Mouse (Mus musculus) lung, embryonic 16.5 days (tissue): Measurements from ENCODE around the gene Eif2s3x. TPM values are rescaled to one million over a fixed set of nuclear protein-coding genes. Genes with fewer than 3 reads are reported as not detected.
A peak's percentile ranks its signal among the peaks of the same experiment; 100 is the strongest.

Experiments
- ATAC-seq: fragments of 200-750 bp; cut with Nextera tagmentation; 2 replicates; pipeline ENCODE4 v1.8.0; 2017; ENCODE audit warnings: low read depth, mild to moderate bottlenecking, moderate library complexity
- H3K27ac ChIP-seq: fragments of 300-500 bp; sonication (generic); 2 replicates; pipeline ENCODE4 v1.5.1; 2014; ENCODE audit warnings: mild to moderate bottlenecking, control low read depth, low read length
- H3K27me3 ChIP-seq: fragments of 300-500 bp; sonication (generic); 2 replicates; pipeline ENCODE4 v1.6.1; 2014; ENCODE audit warnings: low read depth, low read length, mixed read lengths; ENCODE audit not compliant: control insufficient read depth, insufficient read depth
- H3K36me3 ChIP-seq: fragments of 300-500 bp; sonication (generic); 2 replicates; pipeline ENCODE4 v1.6.1; 2014; ENCODE audit warnings: low read length; ENCODE audit not compliant: control insufficient read depth, insufficient read depth
- H3K4me1 ChIP-seq: fragments of 300-500 bp; sonication (generic); replicated peaks from 2 replicates; pipeline ENCODE4 v1.6.1; 2014; ENCODE audit warnings: low read length, mixed read lengths; ENCODE audit not compliant: control insufficient read depth, insufficient read depth
- H3K4me2 ChIP-seq: fragments of 300-500 bp; sonication (generic); 2 replicates; pipeline ENCODE4 v1.6.1; 2014; ENCODE audit warnings: low read depth, low read length, control low read depth
- H3K4me3 ChIP-seq: fragments of 300-500 bp; sonication (generic); 2 replicates; pipeline ENCODE4 v1.5.1; 2014; ENCODE audit warnings: mild to moderate bottlenecking, low read length, control low read depth
- H3K9ac ChIP-seq: fragments of 300-500 bp; sonication (generic); 2 replicates; pipeline ENCODE4 v1.6.1; 2014; ENCODE audit warnings: low read length, control low read depth
- H3K9me3 ChIP-seq: fragments of 300-500 bp; sonication (generic); 2 replicates; pipeline ENCODE4 v1.6.1; 2016; ENCODE audit warnings: low read length; ENCODE audit not compliant: control insufficient read depth
- WGBS: fragments of 180-500 bp; shearing (Covaris S2); extraction: QIAGEN DNeasy Blood & Tissue Kit; methylation state at CpG from one replicate; pipeline ENCODE4 v1.1.7; 2014; 5-methylcytosine and 5-hydroxymethylcytosine counted together
- polyA plus RNA-seq: library from polyadenylated mRNA; unstranded; fragments of >200 nt; fragmentation: Nextera tagmentation; extraction: Ambion mirVana; gene quantifications from 2 replicates; pipeline ENCODE4 v1.2.1, GENCODE M21; 2015

Gene Eif2s3x
- polyA plus RNA-seq: 65.1 and 68.5 TPM in 2 replicates

- Histone ChIP-seq H3K27me3 (no peaks in the 10 kb centered on the region), H3K9ac (peak within 1 kb of the TSS; percentile 90), H3K4me3 (peak within 1 kb of the TSS; percentile 88), H3K36me3 (peaks cover 16% of the 10 kb centered on the region), H3K4me1 (0 out of 2 replicates have a peak, but pooled peaks cover 3% of the 10 kb centered on the region), H3K4me2 (peak within 1 kb of the TSS; percentile 68), H3K9me3 (no peaks in the 10 kb centered on the region), H3K27ac (peak within 1 kb of the TSS; percentile 77)
- under 1% methylated on average over 52 of the region's 52 CpGs for WGBS
- ATAC-seq: peak; percentile 95
Measured at GRCm38 (mm10) chrX:94212597-94213321, at the start of gene Eif2s3x. Gene Eif2s3x, minus strand, starts transcription at chrX:94212862.

- peaks cover 18% of the 10 kb centered on the region for H3K27me3 ChIP-seq
- peak overlapping the region; percentile 70 for H3K4me3 ChIP-seq
- no peaks in the 10 kb centered on the region for H3K4me1 ChIP-seq
- no peaks in the 10 kb centered on the region for H3K9me3 ChIP-seq
- H3K27ac ChIP-seq: no peak overlapping the region
- peak overlapping the region; percentile 75 for H3K9ac ChIP-seq
- 14% methylated on average over 12 of the region's 12 CpGs for WGBS
- ATAC-seq: no peak
- no peaks in the 10 kb centered on the region for H3K36me3 ChIP-seq
- H3K4me2 ChIP-seq: peak overlapping the region; percentile 55
Measured at GRCm38 (mm10) chrX:94235601-94236000, 22.9 kb upstream of the Eif2s3x start.

GRCm38 (mm10) chrX:94235190-94235555 lies 22.5 kb upstream of the Eif2s3x start:
- Histone ChIP-seq H3K9me3 (no peaks in the 10 kb centered on the region), H3K4me2 (peak overlapping the region; percentile 55), H3K4me1 (no peaks in the 10 kb centered on the region), H3K27ac (peak overlapping the region; percentile 87), H3K27me3 (peaks cover 21% of the 10 kb centered on the region), H3K36me3 (no peaks in the 10 kb centered on the region), H3K4me3 (peak overlapping the region; percentile 70), H3K9ac (peak overlapping the region; percentile 75)
- ATAC-seq: no peak; the same call in none of the 2 replicates
- 11% methylated on average over 35 of the region's 35 CpGs for WGBS

GRCm38 (mm10) chrX:94234532-94235189 lies 22.0 kb upstream of the Eif2s3x start, which contains the start of gene Klhl15:
Gene Klhl15, plus strand, starts transcription at chrX:94234599.
- H3K27ac ChIP-seq: peak within 1 kb of the TSS; percentile 87
- ATAC-seq: peak; percentile 99
- peaks cover 21% of the 10 kb centered on the region for H3K27me3 ChIP-seq
- no peaks in the 10 kb centered on the region for H3K9me3 ChIP-seq
- no peaks in the 10 kb centered on the region for H3K36me3 ChIP-seq
- H3K4me2 ChIP-seq: peak within 1 kb of the TSS; percentile 55
- H3K4me1 ChIP-seq: no peaks in the 10 kb centered on the region
- peak within 1 kb of the TSS; percentile 75 for H3K9ac ChIP-seq
- peak within 1 kb of the TSS; percentile 70 for H3K4me3 ChIP-seq
- WGBS: 4% methylated on average over 45 of the region's 70 CpGs

- no peaks in the 10 kb centered on the region for H3K9me3 ChIP-seq
- no peaks in the 10 kb centered on the region for H3K36me3 ChIP-seq
- ATAC-seq: no peak
- H3K27me3 ChIP-seq: peaks cover 21% of the 10 kb centered on the region
- H3K9ac ChIP-seq: peak overlapping the region; percentile 75
- peak overlapping the region; percentile 87 for H3K27ac ChIP-seq
- H3K4me1 ChIP-seq: no peaks in the 10 kb centered on the region
- peak overlapping the region; percentile 70 for H3K4me3 ChIP-seq
- peak overlapping the region; percentile 55 for H3K4me2 ChIP-seq
- WGBS: 14% methylated on average over 25 of the region's 25 CpGs
Measured at GRCm38 (mm10) chrX:94233936-94234531, 21.4 kb upstream of the Eif2s3x start.

- Histone ChIP-seq H3K27me3 (peaks cover 21% of the 10 kb centered on the region), H3K9me3 (no peaks in the 10 kb centered on the region), H3K4me2 (no peak overlapping the region), H3K36me3 (no peaks in the 10 kb centered on the region), H3K9ac (no peak overlapping the region), H3K27ac (no peak overlapping the region), H3K4me1 (no peaks in the 10 kb centered on the region), H3K4me3 (no peak overlapping the region)
- WGBS: 47% methylated on average over 5 of the region's 5 CpGs
- no peak for ATAC-seq
Measured at GRCm38 (mm10) chrX:94233432-94233831, 20.8 kb upstream of the Eif2s3x start.

- 0 out of 2 replicates have a peak, but pooled peaks have one; percentile 11 for ATAC-seq
- Histone ChIP-seq H3K4me1 (0 out of 2 replicates have a peak, but pooled peaks cover 3% of the 10 kb centered on the region), H3K9ac (peak overlapping the region; percentile 90; the same call in 1 of the 2 replicates), H3K9me3 (no peaks in the 10 kb centered on the region), H3K36me3 (peaks cover 11% of the 10 kb centered on the region), H3K4me3 (peak overlapping the region; percentile 88), H3K27ac (peak overlapping the region; percentile 13; the same call in 1 of the 2 replicates), H3K27me3 (no peaks in the 10 kb centered on the region), H3K4me2 (peak overlapping the region; percentile 62)
- WGBS: 6% methylated on average over 7 of the region's 7 CpGs
Measured at GRCm38 (mm10) chrX:94213384-94213783, 722 bp upstream of the Eif2s3x start.

GRCm38 (mm10) chrX:94212264-94212596 lies 432 bp downstream of the Eif2s3x start:
- peak overlapping the region; percentile 77 for H3K27ac ChIP-seq
- no peaks in the 10 kb centered on the region for H3K27me3 ChIP-seq
- under 1% methylated on average over 12 of the region's 12 CpGs for WGBS
- peaks cover 20% of the 10 kb centered on the region for H3K36me3 ChIP-seq
- H3K9ac ChIP-seq: peak overlapping the region; percentile 90
- H3K4me3 ChIP-seq: peak overlapping the region; percentile 88
- H3K4me1 ChIP-seq: 0 out of 2 replicates have a peak, but pooled peaks cover 3% of the 10 kb centered on the region
- H3K9me3 ChIP-seq: no peaks in the 10 kb centered on the region
- peak; percentile 65 for ATAC-seq
- H3K4me2 ChIP-seq: peak overlapping the region; percentile 68

- no peak for ATAC-seq
- Histone ChIP-seq H3K36me3 (peaks cover 49% of the 10 kb centered on the region), H3K4me2 (no peak overlapping the region), H3K4me1 (no peaks in the 10 kb centered on the region), H3K9me3 (no peaks in the 10 kb centered on the region), H3K27me3 (no peaks in the 10 kb centered on the region), H3K9ac (no peak overlapping the region), H3K4me3 (no peak overlapping the region), H3K27ac (no peak overlapping the region)
- WGBS: 70% methylated on average over 5 of the region's 5 CpGs
Measured at GRCm38 (mm10) chrX:94197789-94198188, 14.9 kb downstream of the Eif2s3x start.
